Mouse (Mus musculus): ENCODE data around the gene Nemp2.
"Not testable (repeated sequence)": the region's sequence is repeated elsewhere in the genome, so short reads cannot be mapped to it uniquely, and the experiment has no call there.

GRCm38 (mm10) chr1:52694456-52694855 lies 64.0 kb downstream of the Nemp2 start:
- TF ChIP-seq ZC3H11A (IDR thresholded peaks at IDR 0.05; ENCODE audit: borderline replicate concordance, low read depth, low read length); HCFC1 (IDR thresholded peaks at IDR 0.05; ENCODE audit: borderline replicate concordance, insufficient read depth, low read length); CHD2 (IDR thresholded peaks at IDR 0.05; ENCODE audit: low read depth, low read length); MAFK (IDR thresholded peaks at IDR 0.05; ENCODE audit: insufficient read depth, low read depth, low read length); ZNF384 (IDR thresholded peaks at IDR 0.05; ENCODE audit: low read depth, low read length): not testable (repeated sequence)

All from ES-E14 (cell line).